Mouse (Mus musculus) cerebellum, adult 9-10 months (tissue): ENCODE data around the gene Arap1.
A peak's percentile ranks its signal among the peaks of the same experiment; 100 is the strongest.

ENCODE experiments used
- DNase-seq: peaks from one replicate; pipeline ENCODE4 v3.0.0; 2022

Gene Arap1

GRCm38 (mm10) chr7:101401510-101401909 is 53.6 kb downstream of the Arap1 start:
- DNase-seq = no peak

GRCm38 (mm10) chr7:101403831-101404230 is 56.0 kb downstream of the Arap1 start:
- DNase-seq = no peak

- no peak for DNase-seq
These were observed 62.5 kb downstream of the Arap1 start, which contains the start of gene Gm45837 for GRCm38 (mm10) chr7:101410267-101410936. Gene Gm45837, plus strand, starts transcription at chr7:101410886.

- peak; percentile 70 for DNase-seq
These were observed 64.9 kb downstream of the Arap1 start for GRCm38 (mm10) chr7:101412796-101413195.

GRCm38 (mm10) chr7:101414209-101414608 is 66.3 kb downstream of the Arap1 start:
- DNase-seq = no peak

- no peak for DNase-seq
These were observed 67.0 kb downstream of the Arap1 start for GRCm38 (mm10) chr7:101414661-101415511.

- DNase-seq = no peak
These were observed 67.7 kb downstream of the Arap1 start for GRCm38 (mm10) chr7:101415512-101416100.

- DNase-seq = no peak
These were observed 68.5 kb downstream of the Arap1 start for GRCm38 (mm10) chr7:101416391-101416790.

- DNase-seq = no peak
These were observed 71.3 kb downstream of the Arap1 start for GRCm38 (mm10) chr7:101419013-101419770.

GRCm38 (mm10) chr7:101421529-101421928 is 73.7 kb downstream of the Arap1 start, which contains the start of gene Pde2a:
Gene Pde2a, plus strand, starts transcription at chr7:101421691.
- DNase-seq = no peak

- no peak for DNase-seq
These were observed 74.2 kb downstream of the Arap1 start for GRCm38 (mm10) chr7:101422069-101422468.

- DNase-seq = no peak
These were observed 74.8 kb downstream of the Arap1 start for GRCm38 (mm10) chr7:101422646-101423045.

- DNase-seq = no peak
These were observed 76.1 kb downstream of the Arap1 start for GRCm38 (mm10) chr7:101423970-101424369.

- DNase-seq = no peak
These were observed 78.8 kb downstream of the Arap1 start for GRCm38 (mm10) chr7:101426692-101427091.

- DNase-seq = no peak
These were observed 79.9 kb downstream of the Arap1 start for GRCm38 (mm10) chr7:101427736-101428135.

- no peak for DNase-seq
These were observed 87.2 kb downstream of the Arap1 start for GRCm38 (mm10) chr7:101435038-101435437.

- no peak for DNase-seq
These were observed 90.0 kb downstream of the Arap1 start for GRCm38 (mm10) chr7:101437876-101438275.

- no peak for DNase-seq
These were observed 95.2 kb downstream of the Arap1 start for GRCm38 (mm10) chr7:101443093-101443492.

GRCm38 (mm10) chr7:101444211-101444610 is 96.3 kb downstream of the Arap1 start:
- DNase-seq = no peak

GRCm38 (mm10) chr7:101449855-101450254 is 102.0 kb downstream of the Arap1 start:
- no peak for DNase-seq

GRCm38 (mm10) chr7:101450422-101451401 is 102.8 kb downstream of the Arap1 start:
- DNase-seq = peak; percentile 81

- DNase-seq = no peak
These were observed 104.8 kb downstream of the Arap1 start for GRCm38 (mm10) chr7:101452669-101453068.
